Mouse (Mus musculus) ovary, adult 18-20 months (tissue): ENCODE data around the gene Cyba.

Source experiments
- DNase-seq: peaks from one replicate; pipeline ENCODE4 v3.0.0; 2022; ENCODE audit warnings: low spot score, mixed read lengths

Gene Cyba

DNA sequence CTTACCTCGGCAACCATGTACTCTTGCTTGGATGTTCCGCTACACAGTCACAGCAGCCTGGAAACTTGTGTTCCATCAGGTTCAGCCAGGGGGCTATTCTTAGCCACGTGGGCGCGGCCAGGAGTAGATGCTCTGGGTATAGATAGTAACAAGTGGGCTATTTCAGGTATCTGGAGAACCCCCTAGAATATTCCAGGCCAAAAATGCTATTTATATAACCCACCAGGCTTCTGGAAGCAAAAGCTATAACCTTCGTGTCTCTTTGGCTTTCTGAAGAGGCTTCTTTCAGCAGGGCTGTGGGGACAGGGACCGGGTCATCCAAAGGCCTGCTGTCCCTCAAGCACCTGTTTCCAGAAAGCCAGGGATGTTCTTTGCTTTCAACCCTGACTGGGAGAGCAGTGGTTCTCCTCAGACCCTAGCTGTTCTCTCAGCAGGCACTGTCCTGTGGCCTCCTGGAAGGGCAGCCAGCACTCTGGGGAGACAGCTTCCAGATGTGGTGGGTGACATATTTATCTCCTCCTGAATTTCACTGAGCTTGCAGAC is 18.5 kb upstream of the Cyba start:
- no peak for DNase-seq

DNA sequence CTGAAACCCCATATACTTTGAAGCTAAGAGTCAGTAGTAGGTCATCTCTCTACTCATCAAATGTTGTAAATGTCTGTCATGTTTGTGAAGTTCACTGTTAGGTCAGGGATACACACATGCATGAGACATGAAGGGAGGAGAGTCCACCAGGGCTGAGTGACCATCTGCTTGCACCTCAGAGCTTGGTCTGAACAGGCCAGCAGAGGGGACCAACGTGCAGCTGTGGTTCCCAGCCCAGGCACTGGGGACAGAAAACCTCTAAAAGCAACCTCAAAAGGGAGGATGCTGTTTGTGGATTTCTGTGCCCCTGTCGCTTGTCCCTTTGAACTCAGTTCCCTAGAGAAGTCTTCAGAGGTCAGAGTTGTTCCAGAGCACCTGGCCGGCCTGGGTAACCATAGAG is 12.5 kb upstream of the Cyba start:
- DNase-seq, result no peak

DNA sequence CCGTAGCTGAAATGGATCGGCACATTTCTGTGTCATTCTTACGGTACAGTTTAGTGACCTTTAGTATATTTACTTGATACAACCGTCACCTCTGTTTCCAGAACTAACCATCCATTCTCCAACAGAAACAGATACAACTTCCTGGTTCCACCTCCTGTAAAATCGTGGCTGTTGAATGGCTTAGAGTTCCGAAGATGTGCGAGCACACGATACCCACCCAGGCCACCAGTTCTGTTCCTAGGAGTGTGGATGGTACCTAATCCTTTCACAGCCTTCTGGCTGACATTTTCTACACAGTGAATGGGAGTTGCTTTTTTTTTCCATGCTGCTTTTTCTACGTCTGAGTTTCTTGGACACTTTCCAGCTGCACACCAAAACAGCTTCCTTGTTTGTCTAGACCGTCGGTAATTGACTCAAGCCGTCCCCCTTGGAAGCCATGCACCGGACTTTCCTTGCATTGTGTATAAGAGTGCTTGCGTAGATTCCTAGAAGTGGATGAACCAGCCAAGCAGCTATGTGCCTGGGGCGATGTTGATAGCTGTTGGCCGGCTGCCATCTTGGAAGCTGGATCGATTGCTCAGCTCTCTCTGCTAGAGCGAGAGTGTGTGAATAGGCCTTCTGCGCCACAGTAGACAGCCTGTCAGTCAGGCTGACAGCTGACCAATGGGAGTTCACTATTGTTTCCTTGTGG is 11.5 kb upstream of the Cyba start:
- peak; percentile 75 for DNase-seq

DNA sequence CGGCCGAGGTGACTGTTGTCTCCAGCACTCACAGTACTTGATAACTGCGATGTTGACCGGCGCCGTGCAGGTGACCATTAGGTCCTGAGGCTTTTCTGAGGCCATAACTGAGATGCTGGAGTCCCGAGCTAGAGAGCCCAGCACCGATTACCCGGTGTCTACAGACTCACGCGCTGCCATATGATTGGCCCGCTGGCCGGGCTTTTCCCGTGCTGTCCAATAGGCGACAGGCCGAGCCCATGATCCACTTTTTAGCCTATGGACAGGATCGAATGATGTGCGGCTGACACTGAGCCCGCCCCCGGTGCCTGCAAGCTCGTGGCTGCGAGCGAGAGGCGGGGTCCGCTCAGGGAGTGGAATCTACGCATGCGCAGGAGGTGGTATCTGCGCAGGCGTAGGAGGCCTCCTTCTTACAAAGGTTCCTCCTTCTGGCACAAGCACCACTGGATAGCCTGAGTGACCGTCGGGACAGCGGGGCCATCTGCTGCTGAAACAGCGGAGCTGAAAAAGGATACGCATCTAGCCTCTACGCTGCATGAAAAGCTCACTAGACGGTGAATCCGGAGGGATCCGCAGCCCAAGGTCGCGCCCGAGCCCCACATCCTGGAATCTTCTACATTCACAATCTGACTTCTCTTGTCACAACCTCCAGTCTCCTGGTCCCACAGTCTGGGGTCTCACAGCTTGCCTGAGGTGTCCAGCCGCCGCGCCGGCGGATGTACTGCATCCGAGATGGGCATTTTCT is 10.7 kb upstream of the Cyba start, which contains the start of gene Mvd:
TSS of gene Mvd (minus strand) at position 161 of the 745 bp plus-strand sequence.
- peak; percentile 100 for DNase-seq

DNA sequence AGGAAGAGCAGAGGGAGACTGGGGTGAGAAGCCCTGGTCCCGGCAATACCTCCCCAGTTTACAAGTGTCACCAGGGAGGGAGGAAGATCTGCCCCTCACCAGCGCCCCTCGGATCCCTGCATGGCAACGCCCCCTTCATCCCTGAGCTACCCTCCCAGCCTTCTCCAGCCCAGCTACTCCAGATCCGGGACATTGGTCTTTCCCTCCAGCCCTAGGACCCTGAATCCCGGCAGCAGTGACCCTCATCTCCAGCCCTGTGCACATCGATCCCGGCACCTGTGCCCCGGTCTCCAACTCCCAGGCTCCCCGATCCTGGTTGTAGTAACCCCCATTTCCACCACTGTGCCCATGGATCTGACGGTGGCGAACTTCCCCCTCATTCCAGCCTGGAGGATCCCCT is 10.1 kb upstream of the Cyba start:
- DNase-seq, result no peak

DNA sequence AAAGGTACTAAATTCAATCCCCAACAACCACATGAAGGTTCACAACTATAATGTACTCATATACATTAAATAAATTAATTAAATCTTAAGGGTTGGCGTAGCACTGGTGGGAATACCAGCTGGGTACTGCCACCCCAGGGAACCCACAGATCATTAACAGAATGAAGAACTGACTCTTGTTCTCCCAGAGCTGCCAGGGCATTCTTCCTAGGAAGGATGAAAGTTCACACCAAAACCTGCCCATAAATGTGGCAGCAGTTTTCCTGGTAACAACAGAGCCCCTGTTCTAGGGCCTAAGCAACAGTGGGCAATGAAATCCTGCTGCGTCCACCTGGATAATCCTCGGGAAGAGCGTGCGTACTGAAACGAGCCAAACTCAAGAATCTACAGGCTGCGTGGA is 9.6 kb upstream of the Cyba start:
- no peak for DNase-seq

DNA sequence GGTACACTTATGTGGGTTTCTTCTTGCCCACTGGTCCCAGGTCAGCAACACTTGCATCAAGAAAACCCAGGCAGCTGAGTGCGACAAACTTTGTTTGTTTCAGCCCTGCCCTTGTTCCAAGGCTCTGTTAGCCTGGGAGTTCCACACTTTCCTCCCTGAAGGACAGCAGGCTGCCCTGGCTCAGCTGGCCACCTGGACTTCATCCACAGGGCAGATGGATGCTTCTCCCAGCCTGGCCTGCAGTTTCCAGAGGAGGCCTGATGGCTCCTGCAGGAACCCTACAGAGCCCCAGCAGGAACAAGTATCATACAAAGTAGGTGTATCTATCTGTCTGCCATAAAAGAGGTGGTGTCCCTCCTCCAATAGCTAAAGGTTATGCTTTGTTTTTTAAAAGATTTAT is 8.6 kb upstream of the Cyba start:
- no peak for DNase-seq

DNA sequence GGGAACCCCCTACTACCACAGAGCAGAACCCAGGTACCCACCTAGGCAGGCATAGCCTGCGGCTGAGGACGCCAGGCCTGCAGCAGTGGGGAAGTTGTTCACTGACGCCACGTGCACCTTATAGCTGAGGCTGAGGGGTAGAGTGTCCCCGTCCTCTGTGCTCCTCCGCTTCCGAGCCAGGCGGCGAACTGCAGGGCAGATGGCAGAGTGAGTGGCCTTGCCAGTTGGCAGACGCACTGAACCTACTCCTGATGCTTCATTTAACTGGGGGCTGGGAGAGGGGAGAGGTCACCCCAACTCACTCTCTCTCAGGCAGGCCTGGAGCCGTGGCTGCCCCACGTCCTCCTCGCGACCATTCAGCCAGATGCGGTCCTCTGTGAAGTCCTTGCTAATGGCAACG is 6.6 kb upstream of the Cyba start:
- DNase-seq, result no peak

DNA sequence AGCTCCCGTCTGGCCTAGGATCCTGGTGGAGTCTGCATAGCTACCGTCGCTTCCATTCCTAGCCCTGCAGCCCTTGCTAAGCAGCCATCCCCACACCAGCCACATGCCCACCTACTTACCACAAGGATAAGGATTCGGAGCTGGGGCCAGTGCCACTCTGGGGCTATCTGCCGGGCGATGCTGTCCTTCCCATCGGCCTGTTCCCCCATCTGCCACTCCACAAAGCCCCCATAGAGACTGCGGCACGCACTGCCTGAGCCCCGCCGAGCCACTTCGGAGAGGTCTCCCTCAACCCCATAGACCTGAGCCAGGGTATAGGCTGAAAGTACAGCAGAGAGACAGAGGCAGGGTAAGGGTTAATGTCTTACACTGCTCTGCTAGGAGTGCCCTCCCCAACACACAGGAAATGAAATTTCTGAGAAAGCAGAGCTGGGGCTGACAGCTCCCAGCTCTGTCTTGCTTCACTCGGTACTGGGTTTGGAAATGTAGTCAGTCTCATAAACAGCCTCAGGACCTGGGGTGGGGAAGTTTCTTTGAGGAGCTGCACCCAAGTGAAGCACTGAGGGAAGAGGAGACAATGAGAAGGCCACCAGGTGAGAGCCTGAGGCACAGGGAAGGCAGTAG is 5.1 kb upstream of the Cyba start:
- no peak for DNase-seq

DNA sequence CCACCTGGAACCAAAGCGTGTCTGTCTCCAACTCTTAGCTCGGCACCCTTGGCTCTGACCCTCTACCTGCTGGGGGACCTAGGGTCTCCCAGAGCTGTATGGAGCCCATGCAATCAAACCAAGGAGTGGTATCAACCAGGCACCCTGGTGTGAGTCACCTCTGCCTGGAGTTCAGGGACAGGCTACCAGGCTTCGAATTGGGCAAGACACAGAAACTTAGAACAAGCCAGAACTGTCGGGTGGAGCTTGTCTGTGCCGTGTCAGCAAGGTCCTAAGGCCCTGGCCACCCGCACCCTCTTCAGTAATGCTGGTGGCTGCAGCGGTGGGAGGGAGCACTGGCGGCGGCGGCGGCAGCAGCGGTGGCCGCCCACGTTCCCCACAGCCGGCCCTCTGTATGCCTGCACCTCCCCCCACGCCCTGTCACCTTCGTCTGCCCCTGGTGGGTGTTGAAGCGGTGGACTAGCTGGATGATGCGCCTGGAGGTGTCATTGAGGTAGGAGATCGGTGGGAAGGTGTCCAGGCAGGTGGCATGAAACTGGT is 3.9 kb upstream of the Cyba start:
- DNase-seq, result no peak

DNA sequence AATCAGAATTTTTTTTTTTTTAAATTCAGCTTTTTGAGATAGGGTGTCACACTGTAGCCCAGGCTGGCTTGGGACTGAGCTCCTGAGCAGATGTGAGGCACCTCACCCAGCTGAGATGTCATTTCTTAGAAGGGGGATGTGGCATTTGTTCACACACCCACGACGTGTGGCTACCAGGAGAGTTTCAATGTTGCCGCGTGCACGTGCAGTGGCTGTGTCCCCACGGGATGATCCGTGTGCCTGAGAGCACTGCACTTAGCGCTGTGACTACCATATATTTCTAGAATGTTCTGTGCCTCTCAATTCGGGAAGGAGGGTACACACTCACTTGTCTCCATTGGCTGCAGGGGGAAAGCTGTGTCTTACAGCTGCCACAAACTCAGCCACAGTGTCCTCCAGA is 3.4 kb upstream of the Cyba start:
- DNase-seq, result no peak

DNA sequence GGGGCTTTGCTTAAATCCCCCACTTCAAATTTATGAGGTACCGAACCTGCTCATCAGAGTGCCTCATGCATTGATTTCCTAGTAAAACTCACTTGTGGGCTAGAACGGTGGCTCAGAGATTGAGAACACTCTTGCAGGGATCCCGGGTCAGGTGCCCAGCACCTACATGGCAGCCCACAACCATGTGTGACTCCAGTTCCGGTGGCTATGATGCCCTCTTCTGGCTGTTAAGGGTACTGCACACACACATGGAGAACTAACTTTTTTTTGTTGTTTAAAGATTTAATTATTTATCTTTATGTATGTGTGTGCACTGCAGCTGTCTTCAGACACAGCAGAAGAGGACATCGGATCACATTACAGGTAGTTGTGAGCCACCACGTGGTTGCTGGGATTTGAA is 2.6 kb upstream of the Cyba start:
- DNase-seq, result no peak

DNA sequence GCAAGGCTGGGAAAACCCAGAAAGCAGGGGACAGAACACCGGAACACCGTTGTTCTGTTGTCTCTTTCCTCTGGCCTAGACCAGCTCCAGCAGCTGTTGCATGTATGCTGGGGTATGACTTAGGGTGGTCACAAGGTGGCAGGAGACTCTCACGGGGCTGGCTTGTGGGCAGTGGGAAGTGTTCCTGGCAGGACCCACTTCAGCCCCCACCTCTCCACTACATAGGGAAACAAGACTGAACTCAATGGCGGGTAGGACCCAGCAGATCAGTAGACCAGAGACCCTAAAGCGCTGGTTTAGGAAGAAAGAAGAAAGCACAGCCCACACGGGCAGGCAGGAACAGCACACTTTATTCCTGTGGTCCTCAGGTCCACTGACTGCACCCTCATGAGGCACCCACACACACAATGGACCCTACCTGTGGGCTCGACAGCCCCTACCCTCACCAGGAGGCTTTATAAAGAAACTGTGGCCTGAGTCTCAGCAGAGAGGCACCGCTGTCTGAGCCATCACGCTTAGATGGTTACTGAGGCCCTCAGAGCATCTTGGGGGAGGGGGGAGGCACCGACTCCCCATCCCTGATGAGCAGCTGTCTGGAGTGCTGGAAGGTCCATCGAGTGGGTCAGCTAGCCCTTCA is 657 bp upstream of the Cyba start:
- DNase-seq, result no peak

DNA sequence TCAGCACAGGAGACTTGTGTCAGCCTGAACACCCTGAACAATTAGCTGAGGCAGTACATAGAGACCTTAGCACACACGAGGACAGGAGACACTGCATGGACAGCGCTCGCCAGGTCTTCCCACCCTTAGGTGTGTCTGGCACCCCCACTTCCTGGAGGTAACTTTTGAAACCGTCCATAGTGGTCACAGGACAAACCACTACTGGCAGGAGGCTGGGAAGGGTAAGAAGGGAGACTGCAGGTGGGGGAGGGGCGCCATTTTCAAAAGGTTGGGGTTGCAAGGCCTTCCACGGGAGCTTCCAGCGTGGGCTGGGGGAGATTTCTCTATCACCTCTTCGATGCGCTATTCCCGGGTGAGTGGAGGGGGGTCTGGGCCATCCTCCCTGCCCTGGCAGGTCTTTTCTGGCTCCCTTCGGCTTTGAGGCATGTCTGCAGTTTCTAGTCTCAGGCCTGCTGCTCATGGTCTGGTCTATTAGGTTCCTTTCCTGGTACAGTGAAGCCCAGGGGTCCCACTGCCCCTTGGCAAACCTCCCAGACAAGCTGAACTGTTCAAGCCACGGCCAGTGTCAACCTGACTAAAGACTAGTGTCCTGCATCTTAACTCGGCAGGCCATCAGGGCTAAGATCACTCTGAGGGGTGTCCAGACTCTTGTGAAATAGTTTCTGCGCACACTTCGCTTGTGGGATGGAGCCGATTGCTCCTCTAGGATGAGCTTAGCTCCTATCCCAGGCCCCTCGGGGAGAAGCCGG is 862 bp downstream of the Cyba start:
- no peak for DNase-seq

DNA sequence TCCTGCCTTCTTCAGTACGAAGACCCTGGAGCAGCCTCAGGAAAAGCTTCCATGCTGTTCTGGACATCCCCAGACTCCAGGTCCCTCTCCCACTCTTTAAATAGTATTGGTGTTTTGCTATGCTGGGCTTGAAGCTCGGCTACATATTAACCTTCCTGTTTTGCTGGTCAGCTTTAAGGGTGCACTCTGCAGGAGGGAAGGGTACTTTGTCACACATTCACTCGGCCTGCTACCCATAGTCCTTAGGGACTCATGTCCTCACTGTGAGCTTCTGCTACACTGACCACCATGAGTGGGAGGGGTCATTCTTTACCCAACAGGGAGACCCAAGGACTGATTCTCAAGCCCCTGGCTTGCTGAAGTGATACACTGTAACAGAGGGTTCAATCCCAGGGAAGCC is 2.1 kb downstream of the Cyba start:
- DNase-seq, result no peak

DNA sequence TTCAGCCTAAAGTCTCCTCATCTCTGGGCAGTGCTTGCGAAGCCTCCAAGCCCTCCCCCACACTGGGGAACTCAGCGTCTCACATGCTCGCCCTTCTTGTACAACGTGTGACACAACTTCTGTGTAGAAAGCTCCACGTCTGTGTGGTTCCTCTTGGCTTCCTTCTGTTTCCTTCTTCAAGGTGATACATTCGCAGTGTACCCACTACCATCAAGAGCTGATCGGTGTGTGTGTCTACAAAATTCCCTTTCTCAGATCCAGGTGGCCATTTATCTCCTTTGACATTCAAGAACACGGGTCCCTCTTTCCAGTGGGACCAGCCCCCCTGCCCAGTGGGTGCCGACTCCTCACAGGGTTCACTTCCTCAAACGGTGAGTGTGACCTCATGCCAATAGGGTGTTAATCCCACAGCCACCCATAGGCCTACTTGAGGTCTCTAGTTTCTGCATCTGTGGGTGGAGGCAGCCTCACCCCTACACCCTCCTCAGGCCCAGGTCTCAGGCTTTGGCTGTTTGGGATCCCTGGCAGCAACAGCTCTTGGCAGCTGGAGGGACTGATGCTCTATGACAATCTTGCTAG is 2.6 kb downstream of the Cyba start:
- DNase-seq, result no peak

DNA sequence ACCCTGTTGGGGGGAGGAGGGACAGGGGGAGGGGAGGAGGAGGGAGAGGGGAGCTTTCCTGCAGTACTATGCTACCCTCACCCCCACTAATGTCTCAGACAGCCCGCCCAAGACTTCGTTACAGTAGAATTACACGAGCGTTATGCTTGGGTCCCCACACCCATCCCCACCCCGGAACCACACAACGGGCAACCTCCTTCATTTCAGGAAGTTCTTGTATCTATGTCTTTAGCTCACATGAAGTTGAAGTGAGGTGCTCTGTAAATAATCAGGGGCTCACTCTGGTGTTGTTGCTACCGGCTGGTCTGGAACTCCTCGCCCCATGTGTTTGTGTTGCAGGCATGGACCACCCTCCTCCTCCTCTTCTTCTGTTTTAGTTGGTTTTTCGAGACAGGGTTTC is 4.6 kb downstream of the Cyba start:
- DNase-seq, result no peak

DNA sequence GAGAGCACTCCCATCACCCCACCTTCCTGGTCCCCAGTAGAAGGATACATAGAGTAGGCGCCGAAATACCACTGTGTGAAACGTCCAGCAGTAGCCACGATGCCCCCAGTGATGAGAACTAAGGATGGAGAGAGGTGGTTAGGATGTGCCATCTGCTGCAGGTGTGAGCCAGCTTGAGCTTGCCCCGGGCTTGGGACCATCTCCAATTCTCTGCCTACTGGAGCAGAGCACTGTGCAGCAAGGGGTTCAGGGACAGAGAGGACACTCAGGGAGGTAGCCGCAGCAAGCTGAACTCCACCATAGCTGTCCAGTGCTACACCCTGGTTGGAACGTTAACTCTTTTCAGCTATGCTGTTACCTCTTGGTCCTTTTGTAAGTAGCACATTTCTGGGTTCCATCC is 5.1 kb downstream of the Cyba start:
- no peak for DNase-seq

DNA sequence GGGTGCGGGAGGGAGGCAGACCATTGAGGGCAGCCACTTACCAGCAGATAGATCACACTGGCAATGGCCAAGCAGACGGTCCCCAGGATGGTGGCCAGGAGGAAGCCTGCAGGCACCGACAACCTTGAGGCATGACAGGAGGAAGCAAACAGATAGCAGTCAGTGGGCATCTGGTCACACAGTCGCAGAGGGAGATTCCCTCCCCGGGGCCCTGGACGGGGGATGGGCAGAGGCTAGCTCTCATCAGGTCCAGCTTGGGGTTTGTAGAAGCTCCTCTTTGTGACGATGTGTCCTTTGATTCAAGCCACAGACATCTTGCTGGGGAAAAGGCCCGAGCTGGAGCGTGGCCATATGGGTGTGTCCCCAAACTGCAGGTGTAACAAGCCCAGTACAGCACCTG is 6.6 kb downstream of the Cyba start:
- no peak for DNase-seq

DNA sequence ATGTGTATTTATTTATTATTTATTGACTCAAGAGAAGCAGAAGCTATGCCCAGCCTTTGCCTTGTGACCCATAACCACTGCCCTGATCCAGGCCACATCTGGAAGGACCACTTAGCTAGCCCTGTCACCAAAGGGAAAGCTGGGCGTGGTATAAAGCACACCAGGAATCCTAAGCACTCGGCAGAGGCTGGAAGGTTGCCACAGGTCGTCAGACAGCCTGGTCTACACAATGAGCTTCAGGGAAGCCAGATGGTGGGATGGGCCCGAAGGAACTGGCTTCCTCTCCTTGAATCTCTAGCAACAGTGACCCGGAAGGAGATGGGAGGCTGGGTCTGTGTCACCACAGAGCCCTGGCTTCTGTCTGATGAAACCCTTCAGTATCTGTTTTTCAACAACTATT is 9.1 kb downstream of the Cyba start:
- DNase-seq, result no peak

DNA sequence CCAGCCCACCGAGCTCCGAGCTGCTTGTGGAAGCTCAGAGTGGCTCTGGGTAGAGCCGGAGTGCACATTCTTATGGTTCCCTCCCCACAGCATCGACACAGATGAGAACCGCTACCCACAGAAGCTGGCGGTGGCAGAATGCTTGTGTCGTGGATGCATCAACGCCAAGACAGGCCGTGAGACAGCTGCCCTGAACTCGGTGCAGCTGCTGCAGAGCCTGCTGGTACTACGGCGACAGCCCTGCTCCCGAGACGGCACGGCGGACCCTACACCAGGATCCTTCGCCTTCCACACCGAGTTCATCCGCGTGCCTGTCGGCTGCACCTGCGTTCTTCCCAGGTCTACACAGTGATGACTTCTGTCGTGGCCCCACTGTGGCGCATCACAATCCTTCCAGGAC is 9.5 kb downstream of the Cyba start:
- DNase-seq, result no peak
